22 mouse cellular contexts compared by ENCODE assay signal in genomic region chr17:44190246-44190645, GRCm38 (mm10). TPM values are rescaled to one million over a fixed set of nuclear protein-coding genes. Genes with fewer than 3 reads are reported as not detected.
DNase-seq lines count a peak whose midpoint lies in the region; ATAC-seq lines count a peak whose summit lies in the region.
"Had no signal": no experiment of that assay in that cellular context is flagged by ENCODE, and none has a peak within 500 bp of the region (broad histone marks: within the 10 kb centered on the region; RNA-seq: fewer than 3 reads in every experiment).

No protein-coding gene starts in this region.

- H3K27me3 ChIP-seq in heart, embryonic 15.5 days, result 0 out of 2 replicates have a peak, but pooled peaks cover 2% of the 10 kb centered on the region
- H3K27me3 ChIP-seq in kidney, embryonic 16.5 days (ENCODE audit: insufficient read depth, low read length), result peaks cover 7% of the 10 kb centered on the region; the same call in 1 of the 2 replicates
- peaks cover 10% of the 10 kb centered on the region; the same call in 1 of the 2 replicates for H3K27me3 ChIP-seq in kidney, embryonic 14.5 days (ENCODE audit: control insufficient read depth, insufficient read depth, low read length)
- H3K27me3 ChIP-seq in lung, embryonic 16.5 days (ENCODE audit: control insufficient read depth, insufficient read depth, low read depth, low read length), result peaks cover 5% of the 10 kb centered on the region

- 69% methylated on average over 7 of the region's 7 CpGs for whole genome bisulfite sequencing in heart, embryonic 15.5 days
- 35% methylated on average over 7 of the region's 7 CpGs for WGBS in kidney, embryonic 16.5 days
- WGBS in kidney, embryonic 14.5 days, result 37% methylated on average over 7 of the region's 7 CpGs
- WGBS in lung, embryonic 16.5 days, result 42% methylated on average over 7 of the region's 7 CpGs

- no peaks in the 10 kb centered on the region for H3K9me3 ChIP-seq in heart, embryonic 15.5 days (replicated peaks)
- no peaks in the 10 kb centered on the region for H3K9me3 ChIP-seq in kidney, embryonic 16.5 days (ENCODE audit: low read length)
- no peaks in the 10 kb centered on the region for H3K9me3 ChIP-seq in kidney, embryonic 14.5 days (ENCODE audit: control insufficient read depth, low read length)
- H3K9me3 ChIP-seq in lung, embryonic 16.5 days (ENCODE audit: control insufficient read depth, low read length), result no peaks in the 10 kb centered on the region
- H3K9me3 ChIP-seq: embryonic facial prominence, embryonic 15.5 days; limb, embryonic 13.5 days; neural tube, embryonic 13.5 days had no signal

- H3K27ac ChIP-seq in heart, embryonic 15.5 days, result no peak overlapping the region
- no peak overlapping the region for H3K27ac ChIP-seq in kidney, embryonic 16.5 days (ENCODE audit: low read length)
- H3K27ac ChIP-seq in kidney, embryonic 14.5 days (ENCODE audit: low read depth, low read length), result no peak overlapping the region
- H3K27ac ChIP-seq in lung, embryonic 16.5 days (ENCODE audit: low read length), result peak overlapping the region; percentile 18; the same call in 1 of the 2 replicates
- H3K27ac ChIP-seq: embryonic facial prominence, embryonic 15.5 days; hindbrain, embryonic 14.5 days; limb, embryonic 13.5 days; liver, embryonic 14.5 days; neural tube, embryonic 13.5 days had no signal

- H3K4me2 ChIP-seq in heart, embryonic 15.5 days, result peak overlapping the region; percentile 85
- 0 out of 2 replicates have a peak overlapping the region, but pooled peaks have one; percentile 8 for H3K4me2 ChIP-seq in kidney, embryonic 16.5 days (replicated peaks; ENCODE audit: low read depth, low read length)
- no peak overlapping the region for H3K4me2 ChIP-seq in kidney, embryonic 14.5 days (replicated peaks; ENCODE audit: low read depth, low read length)
- peak overlapping the region; percentile 74 for H3K4me2 ChIP-seq in lung, embryonic 16.5 days (ENCODE audit: low read depth, low read length)

- peak; percentile 90 for DNase-seq in heart, adult 11 months
- no peak for DNase-seq in heart, postnatal 36 days
- no peak for DNase-seq in heart, postnatal 4 days
- no peak for DNase-seq in lung, adult 18-20 months
- DNase-seq: cerebellum, adult 8-10 months; cerebellum, postnatal 36 days; layer of hippocampus, postnatal 36 days; right cerebral cortex, postnatal 25 days; spleen, adult 18-20 months had no signal

- peak overlapping the region; percentile 70 for H3K4me3 ChIP-seq in heart, embryonic 15.5 days
- H3K4me3 ChIP-seq in kidney, embryonic 16.5 days (ENCODE audit: low read length), result peak overlapping the region; percentile 2
- no peak overlapping the region for H3K4me3 ChIP-seq in kidney, embryonic 14.5 days (ENCODE audit: low read length)
- H3K4me3 ChIP-seq in lung, embryonic 16.5 days (ENCODE audit: low read length), result peak overlapping the region; percentile 58
- H3K4me3 ChIP-seq: neural tube, embryonic 13.5 days had no signal

- peaks cover 35% of the 10 kb centered on the region for H3K4me1 ChIP-seq in heart, embryonic 15.5 days (replicated peaks)
- peaks cover 15% of the 10 kb centered on the region for H3K4me1 ChIP-seq in kidney, embryonic 16.5 days (ENCODE audit: insufficient read depth, low read length)
- no peaks in the 10 kb centered on the region for H3K4me1 ChIP-seq in kidney, embryonic 14.5 days (ENCODE audit: control insufficient read depth, insufficient read depth, low read length)
- no peaks in the 10 kb centered on the region; the same call in 1 of the 2 replicates for H3K4me1 ChIP-seq in lung, embryonic 16.5 days (replicated peaks; ENCODE audit: control insufficient read depth, insufficient read depth, low read length)

- H3K36me3 ChIP-seq in heart, embryonic 15.5 days, result no peaks in the 10 kb centered on the region
- H3K36me3 ChIP-seq in kidney, embryonic 16.5 days (ENCODE audit: insufficient read depth, low read length), result no peaks in the 10 kb centered on the region
- H3K36me3 ChIP-seq in kidney, embryonic 14.5 days (ENCODE audit: control insufficient read depth, insufficient read depth, low read length), result no peaks in the 10 kb centered on the region
- no peaks in the 10 kb centered on the region for H3K36me3 ChIP-seq in lung, embryonic 16.5 days (ENCODE audit: control insufficient read depth, insufficient read depth, low read length)
- H3K36me3 ChIP-seq: embryonic facial prominence, embryonic 15.5 days; limb, embryonic 13.5 days; neural tube, embryonic 13.5 days had no signal

- intact Hi-C loops in heart, postnatal 36 days (cut with DNase I), result no loop called here

- H3K9ac ChIP-seq in heart, embryonic 15.5 days, result no peak overlapping the region
- no peak overlapping the region for H3K9ac ChIP-seq in kidney, embryonic 16.5 days (replicated peaks; ENCODE audit: low read length)
- no peak overlapping the region for H3K9ac ChIP-seq in kidney, embryonic 14.5 days (ENCODE audit: low read depth, low read length)
- H3K9ac ChIP-seq in lung, embryonic 16.5 days (ENCODE audit: low read length), result peak overlapping the region; percentile 33
- H3K9ac ChIP-seq: embryonic facial prominence, embryonic 15.5 days; hindbrain, embryonic 14.5 days; limb, embryonic 13.5 days; liver, embryonic 14.5 days; neural tube, embryonic 13.5 days had no signal

- ATAC-seq in heart, embryonic 15.5 days (replicated peaks; ENCODE audit: insufficient number of reproducible peaks, insufficient read depth, low FRiP score, low read depth), result no peak
- ATAC-seq in kidney, embryonic 16.5 days (ENCODE audit: low FRiP score, low TSS enrichment), result no peak
- ATAC-seq in kidney, embryonic 14.5 days (ENCODE audit: low FRiP score, low TSS enrichment), result no peak
- no peak for ATAC-seq in lung, embryonic 16.5 days (ENCODE audit: low read depth)
- ATAC-seq: CD4-positive, CD25-positive, alpha-beta regulatory T cell, adult 4 months; forebrain, embryonic 14.5 days; inflammation-experienced regulatory T-cells, adult 6 months; midbrain, embryonic 16.5 days had no signal

RNA-seq across cellular contexts. Expression of gene Clic5, which starts 1.9 kb away (rescaled TPM):
- 100 to 1,000 TPM; 144 to 146 TPM for total RNA-seq in heart, postnatal 36 days (2021)
- polyA plus RNA-seq in heart, embryonic 15.5 days (2015; fragmentation: Nextera tagmentation; extraction: Ambion mirVana), result 12.4 and 12.5 TPM in 2 replicates
- total RNA-seq in heart, postnatal 4 days (2021), result 10 to 100 TPM; 75.6 to 78.3 TPM
- polyA plus RNA-seq in kidney, embryonic 16.5 days (2015; fragmentation: Nextera tagmentation; extraction: Ambion mirVana), result 11.1 and 12.4 TPM in 2 replicates
- polyA plus RNA-seq in kidney, embryonic 14.5 days (2014; fragmentation: Nextera tagmentation; extraction: Ambion mirVana), result 1.9 and 5.5 TPM in 2 replicates
- 24.8 and 29.1 TPM in 2 replicates for polyA plus RNA-seq in lung, embryonic 16.5 days (2015; fragmentation: Nextera tagmentation; extraction: Ambion mirVana)
